Mouse (Mus musculus) limb, embryonic 12.5 days (tissue): ENCODE measurements around the gene Panx1. TPM values are rescaled to one million over a fixed set of nuclear protein-coding genes. Genes with fewer than 3 reads are reported as not detected.

Experiments used
- ATAC-seq: fragments of 200-750 bp; cut with Nextera tagmentation; 2 replicates; pipeline ENCODE4 v1.8.0; 2017; ENCODE audit warnings: low read depth, moderate TSS enrichment; ENCODE audit not compliant: insufficient number of reproducible peaks, insufficient read depth, low FRiP score, low TSS enrichment
- H3K27ac ChIP-seq: fragments of 300-500 bp; sonication (generic); 2 replicates; pipeline ENCODE4 v1.5.1; 2016; ENCODE audit warnings: mild to moderate bottlenecking, moderate library complexity
- H3K27me3 ChIP-seq: fragments of 300-500 bp; sonication (generic); 2 replicates; pipeline ENCODE4 v1.6.1; 2016; ENCODE audit warnings: mild to moderate bottlenecking, moderate library complexity
- H3K36me3 ChIP-seq: fragments of 300-500 bp; sonication (generic); 2 replicates; pipeline ENCODE4 v1.6.1; 2016; ENCODE audit warnings: mild to moderate bottlenecking, moderate library complexity
- H3K4me1 ChIP-seq: fragments of 300-500 bp; sonication (generic); replicated peaks from 2 replicates; pipeline ENCODE4 v1.6.1; 2016
- H3K4me2 ChIP-seq: fragments of 300-500 bp; sonication (generic); 2 replicates; pipeline ENCODE4 v1.6.1; 2016; ENCODE audit warnings: mild to moderate bottlenecking, moderate library complexity
- H3K4me3 ChIP-seq: fragments of 300-500 bp; sonication (generic); replicated peaks from 2 replicates; pipeline ENCODE4 v1.5.1; 2016; ENCODE audit warnings: mild to moderate bottlenecking
- H3K9ac ChIP-seq: fragments of 300-500 bp; sonication (generic); replicated peaks from 2 replicates; pipeline ENCODE4 v1.6.1; 2016; ENCODE audit warnings: mild to moderate bottlenecking, moderate library complexity
- H3K9me3 ChIP-seq: fragments of 300-500 bp; sonication (generic); 2 replicates; pipeline ENCODE4 v1.6.1; 2016; ENCODE audit warnings: mild to moderate bottlenecking, moderate library complexity
- WGBS: fragments of 180-500 bp; shearing (Covaris S2); methylation state at CpG from one replicate; pipeline ENCODE4 v1.1.7; 2016; 5-methylcytosine and 5-hydroxymethylcytosine counted together
- polyA plus RNA-seq: library from polyadenylated mRNA; unstranded; fragments of >200 nt; fragmentation: Nextera tagmentation; extraction: Ambion mirVana; gene quantifications from 2 replicates; pipeline ENCODE4 v1.2.1, GENCODE M21; 2016

Gene Panx1
- polyA plus RNA-seq, 1 experiment from 2014 or later, result 71.5 TPM

- ATAC-seq, result no peak
- Histone ChIP-seq H3K4me3 (no peak overlapping the region), H3K9me3 (no peaks in the 10 kb centered on the region), H3K27ac (no peak overlapping the region), H3K36me3 (peaks cover 47% of the 10 kb centered on the region), H3K4me2 (no peak overlapping the region), H3K4me1 (no peaks in the 10 kb centered on the region), H3K9ac (no peak overlapping the region), H3K27me3 (no peaks in the 10 kb centered on the region)
- 90% methylated on average over 9 of the region's 9 CpGs for WGBS
These were observed 24.1 kb downstream of the Panx1 start for GRCm38 (mm10) chr9:15021156-15021555.

DNA sequence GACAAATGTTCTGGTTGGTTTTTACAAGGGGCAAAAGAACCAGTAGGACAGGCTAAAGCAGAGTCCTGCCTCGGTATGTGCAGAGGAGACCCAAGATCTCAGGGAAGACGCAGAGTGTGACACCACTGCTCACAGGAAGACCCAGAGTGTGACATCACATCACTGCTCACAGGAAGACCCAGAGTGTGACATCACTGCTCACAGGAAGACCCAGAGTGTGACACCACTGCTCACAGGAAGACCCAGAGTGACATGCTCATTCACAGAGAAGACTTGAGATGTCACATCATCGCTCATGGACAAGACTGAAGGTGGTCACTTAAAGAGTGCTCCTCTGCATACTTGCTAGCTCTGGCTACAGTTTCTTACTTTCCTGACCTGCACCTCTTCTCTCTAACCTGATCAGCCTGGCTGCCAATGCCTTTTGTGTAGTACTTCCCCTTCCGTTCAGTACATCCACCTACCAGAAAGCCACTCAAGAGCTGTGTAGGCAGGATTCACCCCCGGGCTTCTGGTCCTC lies 24.7 kb downstream of the Panx1 start:
- H3K4me2 ChIP-seq, result no peak overlapping the region
- H3K4me3 ChIP-seq, result no peak overlapping the region
- no peaks in the 10 kb centered on the region for H3K9me3 ChIP-seq
- ATAC-seq, result no peak
- WGBS, result 90% methylated on average over 5 of the region's 5 CpGs
- H3K4me1 ChIP-seq, result no peaks in the 10 kb centered on the region
- no peak overlapping the region for H3K27ac ChIP-seq
- H3K27me3 ChIP-seq, result no peaks in the 10 kb centered on the region
- H3K9ac ChIP-seq, result no peak overlapping the region
- H3K36me3 ChIP-seq, result peaks cover 44% of the 10 kb centered on the region

- Histone ChIP-seq H3K4me3 (no peak overlapping the region), H3K27ac (no peak overlapping the region), H3K4me2 (no peak overlapping the region), H3K4me1 (peaks cover 8% of the 10 kb centered on the region), H3K9ac (no peak overlapping the region), H3K36me3 (peaks cover 47% of the 10 kb centered on the region), H3K9me3 (no peaks in the 10 kb centered on the region), H3K27me3 (no peaks in the 10 kb centered on the region)
- 86% methylated on average over 5 of the region's 5 CpGs for WGBS
- ATAC-seq, result no peak
These were observed 26.5 kb downstream of the Panx1 start for GRCm38 (mm10) chr9:15018756-15019131.

- H3K4me2 ChIP-seq, result no peak overlapping the region
- no peak overlapping the region for H3K4me3 ChIP-seq
- no peaks in the 10 kb centered on the region for H3K9me3 ChIP-seq
- no peak overlapping the region for H3K27ac ChIP-seq
- WGBS, result 89% methylated on average over 18 of the region's 18 CpGs
- H3K27me3 ChIP-seq, result no peaks in the 10 kb centered on the region
- ATAC-seq, result no peak
- H3K9ac ChIP-seq, result no peak overlapping the region
- peaks cover 14% of the 10 kb centered on the region for H3K4me1 ChIP-seq
- peaks cover 47% of the 10 kb centered on the region for H3K36me3 ChIP-seq
These were observed 27.2 kb downstream of the Panx1 start for GRCm38 (mm10) chr9:15017791-15018755.

GRCm38 (mm10) chr9:15015223-15015956 lies 29.9 kb downstream of the Panx1 start:
- Histone ChIP-seq H3K27ac (no peak overlapping the region), H3K9ac (no peak overlapping the region), H3K4me1 (peaks cover 14% of the 10 kb centered on the region), H3K27me3 (no peaks in the 10 kb centered on the region), H3K4me3 (no peak overlapping the region), H3K9me3 (no peaks in the 10 kb centered on the region), H3K4me2 (no peak overlapping the region), H3K36me3 (peaks cover 37% of the 10 kb centered on the region)
- 60% methylated on average over 7 of the region's 7 CpGs for WGBS
- ATAC-seq, result no peak

- Histone ChIP-seq H3K27me3 (no peaks in the 10 kb centered on the region), H3K4me3 (no peak overlapping the region), H3K36me3 (peaks cover 43% of the 10 kb centered on the region), H3K27ac (no peak overlapping the region), H3K9me3 (no peaks in the 10 kb centered on the region), H3K9ac (no peak overlapping the region), H3K4me2 (no peak overlapping the region), H3K4me1 (peaks cover 15% of the 10 kb centered on the region)
- no peak for ATAC-seq
- WGBS, result 94% methylated on average over 14 of the region's 14 CpGs
These were observed 37.7 kb downstream of the Panx1 start for GRCm38 (mm10) chr9:15007566-15007965.

GRCm38 (mm10) chr9:15004298-15004685 lies 41.0 kb downstream of the Panx1 start:
- peaks cover 48% of the 10 kb centered on the region for H3K36me3 ChIP-seq
- 54% methylated on average over 9 of the region's 9 CpGs for WGBS
- H3K4me2 ChIP-seq, result no peak overlapping the region
- no peaks in the 10 kb centered on the region for H3K27me3 ChIP-seq
- no peak for ATAC-seq
- no peak overlapping the region for H3K9ac ChIP-seq
- peaks cover 15% of the 10 kb centered on the region for H3K4me1 ChIP-seq
- H3K4me3 ChIP-seq, result no peak overlapping the region
- 0 out of 2 replicates have a peak overlapping the region, but pooled peaks have one; percentile 50 for H3K27ac ChIP-seq
- no peaks in the 10 kb centered on the region for H3K9me3 ChIP-seq

GRCm38 (mm10) chr9:15003676-15004297 lies 41.5 kb downstream of the Panx1 start:
- Histone ChIP-seq H3K27me3 (no peaks in the 10 kb centered on the region), H3K4me2 (no peak overlapping the region), H3K9me3 (no peaks in the 10 kb centered on the region), H3K4me1 (peaks cover 15% of the 10 kb centered on the region), H3K4me3 (no peak overlapping the region), H3K36me3 (peaks cover 44% of the 10 kb centered on the region), H3K27ac (0 out of 2 replicates have a peak overlapping the region, but pooled peaks have one; percentile 50), H3K9ac (no peak overlapping the region)
- ATAC-seq, result no peak
- 32% methylated on average over 10 of the region's 10 CpGs for WGBS

DNA sequence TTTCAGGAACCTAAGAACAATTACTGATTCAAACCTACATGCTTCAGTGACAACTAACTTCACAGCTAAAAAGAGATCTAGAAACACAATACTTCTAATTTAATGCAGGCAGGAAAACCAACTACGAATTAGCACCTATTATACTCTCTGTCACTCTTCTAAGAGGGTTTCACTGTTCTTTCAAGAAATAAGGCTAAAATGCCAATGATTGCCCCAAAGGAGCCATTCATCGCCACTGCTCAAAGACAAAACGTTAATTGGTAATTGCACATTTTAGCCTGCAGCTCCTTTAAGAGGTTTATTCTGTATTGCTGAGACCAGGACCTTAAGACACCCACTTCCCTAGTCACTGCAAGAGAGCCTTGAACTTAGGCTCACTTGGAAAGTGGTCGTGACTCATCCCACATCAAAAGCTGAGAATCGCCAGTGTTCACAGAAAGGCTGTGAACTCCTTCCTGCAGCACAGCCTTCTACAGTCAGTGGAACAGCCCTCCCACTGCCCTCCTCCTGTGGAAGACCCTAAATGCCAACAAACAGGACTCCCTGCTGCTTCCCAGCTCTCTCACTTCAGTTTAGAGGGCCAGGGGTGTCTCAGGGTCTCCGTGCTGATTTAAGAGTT lies 42.2 kb downstream of the Panx1 start:
- Histone ChIP-seq H3K9me3 (no peaks in the 10 kb centered on the region), H3K4me2 (no peak overlapping the region), H3K4me1 (peaks cover 15% of the 10 kb centered on the region), H3K27ac (no peak overlapping the region), H3K27me3 (no peaks in the 10 kb centered on the region), H3K36me3 (peaks cover 39% of the 10 kb centered on the region), H3K4me3 (no peak overlapping the region), H3K9ac (no peak overlapping the region)
- 46% methylated on average over 6 of the region's 6 CpGs for WGBS
- no peak for ATAC-seq

DNA sequence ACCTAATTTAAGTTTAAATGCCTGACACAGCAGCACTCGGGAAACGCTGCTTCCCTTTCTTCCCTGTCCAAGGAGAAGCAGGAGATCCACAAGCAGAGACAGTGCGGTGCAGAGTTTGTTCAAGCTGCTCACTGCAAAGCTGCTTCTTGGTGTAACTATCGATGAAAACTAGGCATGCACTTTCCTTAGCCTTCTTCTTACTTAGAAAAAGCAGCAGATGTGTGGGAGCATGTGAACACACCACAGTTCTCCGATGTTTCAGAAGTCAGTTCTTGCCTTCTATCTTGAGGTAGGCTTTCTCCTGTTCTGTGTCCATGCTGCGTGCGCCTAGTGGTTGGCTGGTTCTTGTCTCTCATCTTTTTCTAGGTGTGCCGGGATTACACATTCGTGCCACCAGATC lies 46.5 kb downstream of the Panx1 start:
- no peak overlapping the region for H3K9ac ChIP-seq
- peaks cover 12% of the 10 kb centered on the region for H3K36me3 ChIP-seq
- H3K4me3 ChIP-seq, result no peak overlapping the region
- H3K9me3 ChIP-seq, result no peaks in the 10 kb centered on the region
- H3K27me3 ChIP-seq, result no peaks in the 10 kb centered on the region
- ATAC-seq, result no peak
- WGBS, result 89% methylated on average over 9 of the region's 9 CpGs
- H3K4me2 ChIP-seq, result no peak overlapping the region
- H3K27ac ChIP-seq, result no peak overlapping the region
- H3K4me1 ChIP-seq, result peaks cover 8% of the 10 kb centered on the region
